Mouse (Mus musculus): Measurements from ENCODE around the gene Psma6. TPM values are rescaled to one million over a fixed set of nuclear protein-coding genes. Genes with fewer than 3 reads are reported as not detected.
"Not testable (repeated sequence)": the region's sequence is repeated elsewhere in the genome, so short reads cannot be mapped to it uniquely, and the experiment has no call there.

The Psma6 gene
- polyA plus RNA-seq, 1 experiment: 162 TPM

DNA sequence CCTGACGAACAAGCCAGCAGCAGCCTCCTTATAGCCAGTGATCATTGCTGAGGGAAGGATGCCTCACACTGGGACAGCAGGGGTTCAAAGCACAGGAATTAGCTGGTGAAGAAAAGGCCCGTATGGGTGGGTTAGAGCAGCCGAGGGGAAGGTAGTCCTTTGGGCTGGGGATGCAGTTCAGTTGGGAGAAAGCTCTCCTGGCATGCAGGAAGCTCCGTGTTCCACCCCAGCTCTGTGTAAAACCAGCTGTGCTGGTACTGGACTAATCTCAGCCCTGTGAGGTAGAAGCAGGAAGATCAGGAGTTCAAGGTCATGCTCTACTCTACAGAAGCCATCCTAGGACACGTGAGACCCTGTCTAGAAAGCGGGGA lies 6.4 kb upstream of the Psma6 start:
- DNase-seq (ENCODE audit: low read depth): no peak
- TF ChIP-seq CTCF (IDR thresholded peaks at IDR 0.05; ENCODE audit: borderline replicate concordance, extremely low read depth, insufficient read depth, insufficient read length) (no peak), POLR2A (IDR thresholded peaks at IDR 0.05; ENCODE audit: borderline replicate concordance, extremely low read depth, insufficient read depth, insufficient read length, poor library complexity, severe bottlenecking) (no peak)

GRCm38 (mm10) chr12:55384826-55385225 lies 804 bp downstream of the Psma6 start:
- TF ChIP-seq POLR2A (IDR thresholded peaks at IDR 0.05; ENCODE audit: borderline replicate concordance, extremely low read depth, insufficient read depth, insufficient read length, poor library complexity, severe bottlenecking) (no peak), CTCF (IDR thresholded peaks at IDR 0.05; ENCODE audit: borderline replicate concordance, extremely low read depth, insufficient read depth, insufficient read length) (no peak)
- DNase-seq (ENCODE audit: low read depth): no peak

DNA sequence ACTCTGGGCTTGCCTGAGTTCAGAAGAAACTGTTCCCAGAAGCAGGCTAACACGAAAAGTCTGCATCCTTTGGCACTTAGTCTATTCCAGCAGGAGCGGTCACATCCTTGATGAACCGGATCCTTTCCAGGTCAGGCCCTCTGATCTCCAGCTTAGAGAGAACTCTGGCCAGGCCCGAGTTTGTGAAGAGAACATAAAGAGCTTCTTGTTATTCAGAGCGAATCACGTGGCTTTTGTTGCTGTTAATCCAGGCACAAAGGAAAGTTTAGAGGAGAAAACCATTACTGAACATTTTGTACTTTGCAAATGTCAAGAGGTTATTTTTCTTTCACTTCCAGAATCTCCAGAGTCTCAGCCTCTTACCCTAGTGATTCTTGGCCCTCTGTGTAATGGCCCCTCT lies 1.9 kb downstream of the Psma6 start:
- TF ChIP-seq POLR2A (IDR thresholded peaks at IDR 0.05; ENCODE audit: borderline replicate concordance, extremely low read depth, insufficient read depth, insufficient read length, poor library complexity, severe bottlenecking) (no peak), CTCF (IDR thresholded peaks at IDR 0.05; ENCODE audit: borderline replicate concordance, extremely low read depth, insufficient read depth, insufficient read length) (no peak)
- DNase-seq (ENCODE audit: low read depth): peak; percentile 19

GRCm38 (mm10) chr12:55386456-55386855 lies 2.4 kb downstream of the Psma6 start:
- TF ChIP-seq POLR2A (IDR thresholded peaks at IDR 0.05; ENCODE audit: borderline replicate concordance, extremely low read depth, insufficient read depth, insufficient read length, poor library complexity, severe bottlenecking) (no peak), CTCF (IDR thresholded peaks at IDR 0.05; ENCODE audit: borderline replicate concordance, extremely low read depth, insufficient read depth, insufficient read length) (no peak)
- no peak for DNase-seq (ENCODE audit: low read depth)

- no peak for DNase-seq (ENCODE audit: low read depth)
- TF ChIP-seq POLR2A (IDR thresholded peaks at IDR 0.05; ENCODE audit: borderline replicate concordance, extremely low read depth, insufficient read depth, insufficient read length, poor library complexity, severe bottlenecking): no peak
- TF ChIP-seq CTCF (IDR thresholded peaks at IDR 0.05; ENCODE audit: borderline replicate concordance, extremely low read depth, insufficient read depth, insufficient read length): no peak
These were observed 3.2 kb downstream of the Psma6 start for GRCm38 (mm10) chr12:55387083-55387787.

DNA sequence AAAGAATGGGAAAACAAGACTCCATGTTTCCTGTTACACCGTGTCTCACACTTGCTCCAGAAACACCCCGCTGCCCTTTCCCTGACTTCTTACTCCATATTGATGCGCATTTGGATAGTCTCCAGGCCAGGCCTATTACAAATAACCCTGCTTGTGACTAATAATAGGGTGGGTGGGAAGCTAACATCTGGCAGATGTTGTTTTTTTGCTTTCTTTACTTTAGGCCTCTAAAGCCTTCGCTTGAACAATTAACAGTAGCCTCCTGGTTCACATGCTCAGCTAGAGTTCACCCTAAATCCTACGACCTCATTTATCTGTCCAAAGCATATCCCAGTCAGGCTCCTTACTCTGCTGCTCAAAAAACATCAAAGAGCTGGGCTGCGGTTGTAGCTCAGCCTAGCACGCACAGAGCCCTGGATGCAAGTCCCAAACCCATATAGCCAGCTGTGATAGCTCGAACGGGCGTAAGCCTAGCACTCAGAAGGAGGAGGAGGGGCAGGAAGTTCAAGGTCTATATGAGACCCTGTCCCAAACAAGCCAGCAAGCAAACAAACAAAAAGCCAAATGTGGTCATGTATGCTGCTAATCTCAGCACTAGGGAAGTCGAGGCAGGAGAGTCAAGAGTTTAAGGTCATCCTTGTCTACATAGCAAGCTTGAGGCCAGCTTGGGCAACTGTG lies 3.9 kb downstream of the Psma6 start:
- no peak for DNase-seq (ENCODE audit: low read depth)
- no peak for TF ChIP-seq POLR2A (IDR thresholded peaks at IDR 0.05; ENCODE audit: borderline replicate concordance, extremely low read depth, insufficient read depth, insufficient read length, poor library complexity, severe bottlenecking)
- no peak for TF ChIP-seq CTCF (IDR thresholded peaks at IDR 0.05; ENCODE audit: borderline replicate concordance, extremely low read depth, insufficient read depth, insufficient read length)

- peak; percentile 27; the same call in 1 of the 2 replicates for TF ChIP-seq CTCF (IDR thresholded peaks at IDR 0.05; ENCODE audit: borderline replicate concordance, extremely low read depth, insufficient read depth, insufficient read length)
- no peak for TF ChIP-seq POLR2A (IDR thresholded peaks at IDR 0.05; ENCODE audit: borderline replicate concordance, extremely low read depth, insufficient read depth, insufficient read length, poor library complexity, severe bottlenecking)
- DNase-seq (ENCODE audit: low read depth): peak; percentile 40
These were observed 4.5 kb downstream of the Psma6 start for GRCm38 (mm10) chr12:55388478-55388877.

DNA sequence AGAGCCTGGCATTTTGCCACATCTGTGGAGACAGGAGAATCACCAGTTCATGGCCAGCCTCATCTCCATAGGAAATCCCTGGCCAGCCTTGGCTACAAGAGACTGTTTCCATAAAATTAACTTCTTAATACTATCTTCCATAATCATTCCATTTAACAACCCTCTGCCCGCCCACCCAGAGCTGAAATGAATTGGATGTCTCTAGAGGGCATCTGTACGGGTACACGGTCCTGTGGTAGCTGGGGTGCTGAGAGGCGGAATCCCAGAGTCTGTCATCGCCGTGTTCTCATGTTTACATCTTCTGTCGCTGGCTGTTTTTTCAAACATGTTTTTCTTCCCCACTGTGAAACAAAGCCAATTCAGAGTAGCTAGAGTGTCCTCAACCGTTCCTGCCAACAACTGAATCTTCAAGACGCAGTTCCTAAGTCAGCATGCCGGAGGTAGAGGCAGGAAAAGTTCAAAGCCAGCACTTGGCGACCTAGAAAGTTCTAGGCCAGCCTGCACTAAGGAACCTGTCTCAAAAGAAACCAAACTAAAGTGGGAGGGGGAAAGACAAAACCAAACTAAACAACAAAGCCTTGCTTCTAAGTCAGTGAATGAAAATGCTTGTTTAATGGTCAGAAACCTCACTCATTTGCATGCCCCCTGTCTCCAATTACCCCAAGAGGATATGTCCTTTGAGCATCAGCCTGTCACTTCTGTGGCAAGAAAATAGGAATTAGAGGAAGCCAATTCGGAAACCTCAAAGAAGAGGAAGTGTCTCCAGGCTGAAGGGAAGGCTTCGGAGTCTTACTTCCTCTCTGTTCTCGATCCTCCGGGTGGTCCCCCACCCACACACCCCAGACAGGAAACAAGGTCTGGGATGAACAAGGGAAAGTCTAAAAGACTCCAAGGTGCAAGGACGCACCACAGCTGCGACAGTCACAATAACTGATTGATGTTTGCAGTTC lies 5.4 kb downstream of the Psma6 start:
- DNase-seq (ENCODE audit: low read depth): no peak
- TF ChIP-seq CTCF (IDR thresholded peaks at IDR 0.05; ENCODE audit: borderline replicate concordance, extremely low read depth, insufficient read depth, insufficient read length) (no peak), POLR2A (IDR thresholded peaks at IDR 0.05; ENCODE audit: borderline replicate concordance, extremely low read depth, insufficient read depth, insufficient read length, poor library complexity, severe bottlenecking) (no peak)

DNA sequence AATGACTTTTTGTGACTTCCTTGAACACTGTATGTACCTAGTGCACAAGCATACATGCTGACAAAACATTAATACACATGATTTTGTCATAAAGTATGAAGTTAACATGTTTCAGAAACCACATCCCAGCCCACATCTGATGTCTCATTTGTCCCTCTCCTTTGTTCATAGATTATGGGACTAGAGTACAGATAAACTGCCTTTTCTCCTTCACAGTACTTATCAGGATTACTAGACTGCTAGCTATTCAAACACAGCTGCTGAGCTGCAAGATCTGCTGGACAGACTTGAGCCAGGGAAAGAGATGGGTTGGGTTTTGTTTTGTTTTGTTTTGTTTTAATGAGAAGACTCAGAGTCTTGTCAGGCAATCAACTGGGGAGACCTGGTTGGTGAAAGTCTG lies 8.1 kb downstream of the Psma6 start:
- no peak for TF ChIP-seq CTCF (IDR thresholded peaks at IDR 0.05; ENCODE audit: borderline replicate concordance, extremely low read depth, insufficient read depth, insufficient read length)
- TF ChIP-seq POLR2A (IDR thresholded peaks at IDR 0.05; ENCODE audit: borderline replicate concordance, extremely low read depth, insufficient read depth, insufficient read length, poor library complexity, severe bottlenecking): no peak
- DNase-seq (ENCODE audit: low read depth): no peak

- DNase-seq (ENCODE audit: low read depth): no peak
These were observed 8.9 kb downstream of the Psma6 start for GRCm38 (mm10) chr12:55392733-55393577.

GRCm38 (mm10) chr12:55395601-55396000 lies 11.6 kb downstream of the Psma6 start:
- not testable (repeated sequence) for DNase-seq (ENCODE audit: low read depth)

More at GRCm38 (mm10) chr12:55392733-55393577, 8.9 kb downstream of the Psma6 start:
- TF ChIP-seq CTCF (IDR thresholded peaks at IDR 0.05; ENCODE audit: borderline replicate concordance, extremely low read depth, insufficient read depth, insufficient read length) (no peak), POLR2A (IDR thresholded peaks at IDR 0.05; ENCODE audit: borderline replicate concordance, extremely low read depth, insufficient read depth, insufficient read length, poor library complexity, severe bottlenecking) (no peak)

Data from brain, embryonic 14.5 days (tissue).